Mouse (Mus musculus) heart, adult 2 months (tissue): ENCODE results near the gene Zcchc3.

Source experiments
- CTCF ChIP-seq: fragments of 200-600 bp; IDR thresholded peaks from 2 replicates; pipeline ENCODE4 v1.8.1; 2022; ENCODE audit warnings: antibody characterized with exemption, mild to moderate bottlenecking, moderate library complexity
- POLR2A ChIP-seq: fragments of 200-500 bp; IDR thresholded peaks from 2 replicates; pipeline ENCODE4 v1.6.1; 2011; ENCODE audit warnings: mild to moderate bottlenecking, low read depth, low read length, control low read depth; ENCODE audit not compliant: insufficient read depth

- no peak for TF ChIP-seq POLR2A
- no peak for TF ChIP-seq CTCF
Measured at GRCm38 (mm10) chr2:152427493-152427892, 12.7 kb upstream of the Zcchc3 start.
